Mouse (Mus musculus): ENCODE measurements around the gene Smarcd3.

GRCm38 (mm10) chr5:24551317-24551688, 72.9 kb downstream of the Smarcd3 start:
- TF ChIP-seq POLR2A (IDR thresholded peaks at IDR 0.05; ENCODE audit: low read depth, low read length) = no peak
- TF ChIP-seq POLR2AphosphoS2 (IDR thresholded peaks at IDR 0.05; ENCODE audit: low read depth, low read length) = no peak
- no peak for TF ChIP-seq CTCF (conservative IDR thresholded peaks at IDR 0.05 in 1 of 2, IDR thresholded peaks at IDR 0.05 in 1 of 2; ENCODE audit: low read depth in 2 of 2, low read length in 2 of 2)
- no peak for TF ChIP-seq MAFK (IDR thresholded peaks at IDR 0.05; ENCODE audit: insufficient replicate concordance, low read length)
- no peak for TF ChIP-seq EP300 (IDR thresholded peaks at IDR 0.05; ENCODE audit: low read length)
- TF ChIP-seq SMC3 (IDR thresholded peaks at IDR 0.05; ENCODE audit: low read depth, low read length) = no peak
- no peak for TF ChIP-seq USF1 (IDR thresholded peaks at IDR 0.05; ENCODE audit: low read depth, low read length)
- TF ChIP-seq SIN3A (IDR thresholded peaks at IDR 0.05; ENCODE audit: low read length) = no peak
- TF ChIP-seq MAX (IDR thresholded peaks at IDR 0.05; ENCODE audit: low read length) = no peak
- TF ChIP-seq GABPA (IDR thresholded peaks at IDR 0.05; ENCODE audit: insufficient replicate concordance, low read depth, low read length) = no peak
- TF ChIP-seq ZNF384 (IDR thresholded peaks at IDR 0.05; ENCODE audit: low read depth, low read length) = no peak
- TF ChIP-seq MEF2A (IDR thresholded peaks at IDR 0.05; ENCODE audit: borderline replicate concordance, low read depth, low read length) = no peak
